Mouse (Mus musculus): ENCODE data around the gene Fam208b.

GRCm38 (mm10) chr13:3628102-3628501 lies 17.2 kb upstream of the Fam208b start:
- TF ChIP-seq CTCF (IDR thresholded peaks at IDR 0.05; ENCODE audit: borderline replicate concordance, extremely low read depth, insufficient read depth, insufficient read length) (no peak), POLR2A (IDR thresholded peaks at IDR 0.05; ENCODE audit: borderline replicate concordance, extremely low read depth, insufficient read depth, insufficient read length, poor library complexity, severe bottlenecking) (no peak)
